Mouse (Mus musculus) ZHBTc4 (cell line): Measurements from ENCODE around the gene Cxcl12.

ENCODE experiments used
- DNase-seq: peaks from one replicate; pipeline ENCODE4 v3.0.0-alpha.2; 2011; ENCODE audit warnings: low read depth, low spot score

Gene Cxcl12

GRCm38 (mm10) chr6:117168321-117169011 lies at the start of gene Cxcl12:
Gene Cxcl12 (plus strand): TSS chr6:117168535.
- DNase-seq: peak; percentile 64

- no peak for DNase-seq
Observed at GRCm38 (mm10) chr6:117122074-117122473, 46.3 kb upstream of the Cxcl12 start.

- no peak for DNase-seq
Observed at GRCm38 (mm10) chr6:117126356-117126755, 42.0 kb upstream of the Cxcl12 start.

GRCm38 (mm10) chr6:117129443-117129842 lies 38.9 kb upstream of the Cxcl12 start:
- no peak for DNase-seq

GRCm38 (mm10) chr6:117130680-117131111 lies 37.6 kb upstream of the Cxcl12 start:
- no peak for DNase-seq

- DNase-seq: no peak
Observed at GRCm38 (mm10) chr6:117134526-117134925, 33.8 kb upstream of the Cxcl12 start.

- no peak for DNase-seq
Observed at GRCm38 (mm10) chr6:117137735-117138134, 30.6 kb upstream of the Cxcl12 start.

- DNase-seq: no peak
Observed at GRCm38 (mm10) chr6:117140907-117141306, 27.4 kb upstream of the Cxcl12 start.

DNA sequence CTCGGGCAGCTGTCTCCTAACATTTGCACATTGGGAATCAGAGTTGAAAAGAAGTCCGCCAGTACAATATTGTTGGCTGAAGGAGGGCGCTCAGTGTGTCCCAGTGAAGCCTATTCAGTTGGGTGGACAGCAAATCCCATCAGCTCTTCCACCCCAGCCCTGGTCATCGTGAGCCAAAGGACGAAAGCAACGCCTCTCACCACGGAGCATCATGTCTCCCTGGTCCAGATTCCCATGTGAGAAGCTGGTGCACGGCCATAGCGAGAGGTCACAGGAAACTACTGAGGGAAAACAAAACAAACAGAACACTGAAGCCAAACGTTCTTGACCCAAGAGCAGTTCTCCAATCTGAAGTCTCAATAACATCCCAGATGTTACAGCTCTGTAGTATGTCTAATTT lies 21.4 kb upstream of the Cxcl12 start:
- no peak for DNase-seq

DNA sequence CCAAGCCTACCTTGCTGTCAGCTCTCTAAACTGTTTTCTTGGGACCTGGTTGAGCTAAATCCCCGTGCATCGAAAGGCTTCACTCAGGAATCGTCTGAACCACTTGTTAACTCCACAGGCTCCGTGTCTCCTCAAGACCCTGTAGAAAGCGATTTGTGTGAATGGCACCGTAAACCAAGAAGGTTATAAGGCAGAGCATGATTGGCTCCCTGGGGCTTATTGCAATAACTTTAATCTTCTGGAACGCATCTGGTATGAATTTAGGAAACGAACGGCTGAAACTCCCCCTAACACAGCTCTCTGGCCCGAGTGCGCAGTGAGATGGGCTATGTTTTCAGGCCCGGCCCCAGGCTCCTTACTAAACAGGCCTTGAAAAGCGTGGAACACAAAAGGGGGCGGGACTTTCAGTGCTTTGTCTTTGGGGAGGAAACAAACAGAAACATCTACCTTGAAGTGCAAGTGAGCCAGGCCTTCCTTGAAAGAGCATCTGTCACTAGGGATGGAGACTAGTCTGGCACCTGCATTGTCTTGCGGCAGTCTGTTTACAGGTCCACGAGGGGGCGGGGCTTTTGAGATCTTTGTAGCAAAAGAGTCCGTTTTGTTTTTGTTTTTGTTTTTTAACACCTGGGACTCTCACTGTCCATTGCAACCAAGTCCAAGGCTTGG lies 16.7 kb upstream of the Cxcl12 start:
- peak; percentile 71 for DNase-seq

- no peak for DNase-seq
Observed at GRCm38 (mm10) chr6:117153046-117153445, 15.3 kb upstream of the Cxcl12 start.

GRCm38 (mm10) chr6:117156846-117157245 lies 11.5 kb upstream of the Cxcl12 start:
- no peak for DNase-seq

DNA sequence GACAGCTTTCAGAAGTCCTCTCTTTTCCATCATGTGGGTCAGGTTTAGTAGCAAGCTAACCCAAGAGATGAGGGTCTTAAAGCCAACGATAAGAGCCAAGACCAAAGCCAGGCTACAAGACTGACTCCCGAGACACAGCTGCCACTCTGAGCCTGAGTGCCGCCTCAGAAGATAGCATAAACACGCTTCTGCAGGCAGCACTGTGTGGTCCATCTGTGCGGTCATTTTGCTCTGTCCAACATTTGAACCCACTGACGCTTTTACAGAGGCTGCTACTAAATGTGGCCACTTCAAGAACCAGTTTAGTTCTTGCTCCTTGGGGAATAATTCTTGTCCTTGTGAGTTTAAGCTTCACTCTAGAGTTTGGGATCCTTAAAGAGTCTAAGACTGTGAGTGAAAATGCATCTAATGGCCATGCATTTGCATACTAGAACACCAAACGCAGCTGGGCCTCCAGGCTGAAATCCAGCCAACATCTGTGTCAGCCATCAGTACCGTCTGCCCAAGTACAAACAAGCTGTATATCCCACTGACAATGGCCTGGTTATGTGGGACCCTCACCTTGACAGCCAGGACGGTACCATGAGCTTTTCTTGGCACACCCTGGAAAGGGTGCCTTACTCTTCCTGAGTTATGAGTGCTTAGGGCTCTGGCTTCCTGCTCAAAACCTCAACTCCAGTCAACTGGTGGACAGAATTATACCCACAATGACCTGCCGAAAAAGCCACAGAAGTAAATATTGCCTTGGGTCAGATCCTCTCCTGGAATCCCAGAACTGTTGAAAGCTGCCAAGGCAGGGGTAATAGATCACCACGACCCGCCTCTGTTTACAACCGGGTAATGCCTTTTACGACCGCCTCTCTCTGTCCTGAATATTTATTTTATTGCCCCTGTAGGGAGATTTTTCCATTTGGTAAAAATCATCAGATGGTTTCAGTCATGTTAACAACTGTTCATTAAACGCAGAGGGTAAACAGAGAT lies 8.3 kb upstream of the Cxcl12 start:
- DNase-seq: no peak

DNA sequence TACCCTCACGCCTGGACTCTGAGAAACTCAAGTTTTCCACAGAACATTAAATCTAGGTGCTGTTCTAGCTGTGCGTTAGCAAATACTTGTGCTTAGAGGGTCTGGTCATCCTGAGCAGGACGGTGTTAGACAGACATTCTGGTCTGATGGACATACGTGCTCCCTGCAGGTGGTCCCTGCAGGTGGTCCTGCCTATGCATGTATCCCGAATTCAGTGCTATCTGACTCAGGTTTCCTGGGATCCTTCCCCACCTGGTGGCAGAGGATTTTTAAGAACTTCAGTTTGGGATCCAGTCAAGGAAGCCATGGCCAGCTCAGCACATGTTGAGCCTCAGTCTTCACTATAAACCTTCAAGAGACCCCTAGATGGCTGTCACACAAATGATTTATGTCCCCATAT lies 4.8 kb upstream of the Cxcl12 start:
- DNase-seq: no peak

DNA sequence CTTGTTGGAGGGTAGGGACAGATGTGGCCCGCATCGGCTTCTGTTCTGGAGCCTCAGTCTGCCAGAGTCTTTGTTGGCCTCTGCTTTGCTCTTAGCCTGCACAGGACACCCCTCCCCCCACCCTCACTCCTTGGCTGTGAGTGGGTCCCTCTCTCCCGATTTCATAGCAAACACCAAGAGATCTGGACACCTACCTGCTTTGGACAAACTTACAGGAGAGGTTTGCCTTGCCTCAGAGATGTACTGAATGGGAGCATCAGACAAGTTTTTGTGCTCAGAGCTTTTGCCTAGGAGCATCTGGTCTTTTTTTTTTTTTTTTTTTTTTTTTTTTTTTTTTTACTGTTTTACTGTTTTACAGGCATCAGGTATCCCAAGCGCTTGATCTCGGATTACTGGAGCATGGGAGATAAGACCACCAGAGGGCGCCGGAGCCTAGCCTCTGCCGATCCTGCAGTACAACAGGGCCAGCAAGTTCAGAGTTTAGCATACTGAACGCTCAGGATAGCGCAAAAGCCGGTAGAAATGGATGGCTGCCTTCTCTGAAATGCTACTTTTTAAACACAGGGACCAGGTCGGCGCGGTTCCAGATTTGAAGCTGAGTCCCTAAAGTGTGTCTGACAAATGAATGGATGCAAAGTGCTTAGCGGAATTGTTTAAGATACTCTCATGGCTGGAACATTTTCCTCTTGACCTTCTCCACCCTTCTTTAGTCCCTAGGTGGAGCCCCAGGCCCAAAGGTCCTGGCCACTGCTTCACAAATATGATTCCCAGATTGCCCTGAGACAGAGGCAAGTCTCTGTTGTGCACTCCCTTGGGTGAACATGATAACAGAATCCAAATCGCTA lies 1.5 kb upstream of the Cxcl12 start:
- peak; percentile 91 for DNase-seq

DNA sequence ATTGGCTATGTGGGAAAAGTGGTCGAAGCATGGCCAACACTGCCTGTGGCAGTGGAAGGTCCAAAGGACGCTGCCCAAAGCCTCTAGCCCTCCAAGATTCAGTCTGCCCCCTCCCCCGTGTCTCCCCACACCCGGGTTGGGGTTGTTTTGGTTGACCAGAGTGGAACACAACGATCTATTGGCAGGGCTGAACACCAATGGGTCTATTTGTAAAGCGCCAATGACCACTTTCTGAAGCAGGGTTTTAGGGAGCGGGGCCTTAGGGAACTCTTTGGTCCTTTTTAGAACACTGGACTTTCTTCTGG lies 957 bp upstream of the Cxcl12 start:
- no peak for DNase-seq

- peak; percentile 54 for DNase-seq
Observed at GRCm38 (mm10) chr6:117169051-117169909, 945 bp downstream of the Cxcl12 start.

- no peak for DNase-seq
Observed at GRCm38 (mm10) chr6:117169910-117170747, 1.8 kb downstream of the Cxcl12 start.

DNA sequence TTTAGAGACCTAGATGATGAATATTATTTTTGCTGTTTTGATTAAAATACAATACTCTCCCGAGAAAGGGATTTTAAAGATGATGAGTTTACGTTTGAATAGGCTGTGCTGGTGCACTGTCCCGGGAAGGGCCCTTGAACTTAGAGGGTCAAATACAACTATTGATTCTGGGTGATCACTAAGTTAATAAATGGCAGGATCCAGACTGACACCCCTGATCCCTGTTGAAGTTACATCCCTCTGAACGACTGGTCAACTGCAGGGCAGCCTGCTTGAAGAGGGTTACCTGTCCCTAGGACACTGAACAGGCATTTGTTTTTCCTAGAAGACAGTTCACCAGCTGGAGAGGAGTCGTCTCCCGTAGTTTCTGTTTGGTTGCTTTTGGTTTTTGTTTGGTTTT lies 4.0 kb downstream of the Cxcl12 start:
- no peak for DNase-seq
